Mouse (Mus musculus) brain, embryonic 14.5 days (tissue): Measurements from ENCODE around the gene Chid1.

Experiments
- CTCF ChIP-seq: fragments of 200-500 bp; IDR thresholded peaks from 2 replicates; pipeline ENCODE4 v1.5.1; 2012; ENCODE audit warnings: inconsistent platforms, mild to moderate bottlenecking, moderate library complexity, borderline replicate concordance; ENCODE audit not compliant: insufficient read depth, insufficient read length; ENCODE audit errors: extremely low read depth
- POLR2A ChIP-seq: fragments of 200-500 bp; IDR thresholded peaks from 2 replicates; pipeline ENCODE4 v1.6.1; 2012; ENCODE audit warnings: mild to moderate bottlenecking, inconsistent platforms, borderline replicate concordance; ENCODE audit not compliant: poor library complexity, insufficient read depth, insufficient read length, severe bottlenecking; ENCODE audit errors: extremely low read depth

- TF ChIP-seq CTCF (no peak), POLR2A (no peak)
Observed at GRCm38 (mm10) chr7:141476981-141477370, 62.7 kb downstream of the Chid1 start.
